Mouse (Mus musculus): Measurements from ENCODE around the gene Tab2.
A peak's percentile ranks its signal among the peaks of the same experiment; 100 is the strongest.

DNA sequence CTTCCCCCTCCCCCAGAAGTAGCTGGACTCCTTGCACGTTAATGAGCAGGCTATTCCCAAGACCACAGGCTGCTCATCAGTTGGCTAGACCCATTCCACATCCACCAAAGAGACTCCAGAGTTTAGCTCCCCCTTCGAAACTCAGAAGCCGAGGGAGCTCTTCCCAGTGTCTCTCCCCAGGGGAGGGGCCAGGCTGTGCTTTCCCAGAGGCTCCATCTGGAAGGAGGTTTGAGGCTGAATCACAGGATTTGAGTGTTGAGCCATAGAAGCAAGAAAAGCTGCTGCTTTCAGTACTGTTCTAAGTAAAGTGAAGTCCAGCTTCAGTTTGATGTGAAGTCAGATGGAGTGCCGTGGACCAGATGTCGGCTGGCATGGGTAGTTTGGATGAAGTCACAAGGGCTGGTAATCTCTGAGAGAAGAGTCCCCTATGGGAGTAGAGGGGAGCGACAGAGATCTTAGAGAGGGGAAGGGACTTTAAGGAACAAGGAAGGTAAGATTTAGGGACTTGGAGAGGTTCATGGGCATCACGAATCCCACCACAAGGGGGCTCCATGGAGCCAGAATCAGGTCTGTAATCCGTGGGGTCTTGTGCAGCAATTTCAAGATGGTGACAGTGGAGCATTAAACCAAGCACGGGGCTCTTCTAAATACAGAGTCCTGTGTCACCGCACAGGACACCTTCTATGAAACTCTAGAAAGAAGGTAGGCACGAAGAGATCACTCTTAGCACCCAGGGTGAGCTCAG lies 85.3 kb downstream of the Tab2 start:
- TF ChIP-seq POLR2A (IDR thresholded peaks at IDR 0.05; ENCODE audit: borderline replicate concordance, extremely low read depth, low read depth, low read length) (no peak), CTCF (IDR thresholded peaks at IDR 0.05; ENCODE audit: insufficient read depth, low read length) (peak; percentile 65)
